Mouse (Mus musculus): ENCODE measurements around the gene Shroom4.
"Not testable (repeated sequence)": the region's sequence is repeated elsewhere in the genome, so short reads cannot be mapped to it uniquely, and the experiment has no call there.

Gene Shroom4

GRCm38 (mm10) chrX:6399626-6400397 is at the start of gene Shroom4:
Gene Shroom4, plus strand, starts transcription at chrX:6399854.
- DNase-seq (ENCODE audit: low spot score in 2 of 2), result peak in 1 of 2 experiments; percentile 11

GRCm38 (mm10) chrX:6356876-6357275 is 42.8 kb upstream of the Shroom4 start:
- no peak for DNase-seq (ENCODE audit: low spot score in 2 of 2)

GRCm38 (mm10) chrX:6357503-6358114 is 42.0 kb upstream of the Shroom4 start:
- DNase-seq (ENCODE audit: low spot score in 2 of 2), result no peak

- DNase-seq (ENCODE audit: low spot score in 2 of 2), result no peak
These were observed 30.8 kb upstream of the Shroom4 start for GRCm38 (mm10) chrX:6368822-6369221.

- DNase-seq (ENCODE audit: low spot score in 2 of 2), result no peak
These were observed 28.9 kb upstream of the Shroom4 start for GRCm38 (mm10) chrX:6370706-6371105.

DNA sequence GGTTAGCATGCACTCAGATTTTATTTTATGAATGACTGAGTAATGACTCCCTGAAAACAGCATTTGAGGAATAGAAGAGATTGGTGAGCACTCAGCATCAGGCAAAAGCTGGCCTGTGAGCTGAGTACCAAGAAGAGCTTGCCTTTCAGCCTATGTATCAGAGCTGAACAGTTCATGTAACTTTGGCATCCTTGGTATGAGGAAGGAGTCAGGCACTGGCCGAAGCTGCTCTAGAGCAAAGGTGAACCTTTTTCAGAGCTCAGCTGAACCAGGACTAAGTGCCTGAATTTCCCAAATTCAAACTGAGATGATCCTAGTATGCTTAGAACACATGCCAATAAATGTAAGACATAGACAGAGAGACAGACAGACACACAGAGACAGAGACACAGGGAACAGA is 5.8 kb upstream of the Shroom4 start:
- no peak for DNase-seq (ENCODE audit: low spot score in 2 of 2)

GRCm38 (mm10) chrX:6399193-6399592 is 461 bp upstream of the Shroom4 start:
- no peak for DNase-seq (ENCODE audit: low spot score in 2 of 2)

- DNase-seq (ENCODE audit: low spot score in 2 of 2), result peak in 1 of 2 experiments; percentile 60
These were observed 855 bp downstream of the Shroom4 start for GRCm38 (mm10) chrX:6400398-6401020.

DNA sequence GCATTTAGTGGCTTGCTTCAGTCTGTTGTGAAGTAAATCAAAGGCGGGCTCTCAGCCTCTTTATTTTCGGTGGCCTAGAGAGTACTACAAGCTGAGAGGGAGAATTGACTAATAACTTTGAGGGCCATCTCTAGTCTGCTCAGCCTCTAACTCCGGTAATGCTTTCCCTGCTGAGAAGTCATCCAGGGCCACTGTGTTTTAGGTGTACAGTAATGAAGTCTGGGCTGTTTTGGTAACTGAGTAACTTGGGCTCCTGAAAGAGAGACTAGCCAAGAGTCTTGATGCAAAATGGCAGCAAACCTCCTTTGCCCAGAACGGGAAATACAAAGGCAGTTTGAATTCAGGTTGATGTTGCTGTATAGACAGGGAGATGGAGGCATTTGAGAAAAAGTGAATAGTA is 3.3 kb downstream of the Shroom4 start:
- no peak for DNase-seq (ENCODE audit: low spot score in 2 of 2)

- no peak for DNase-seq (ENCODE audit: low spot score in 2 of 2)
These were observed 9.5 kb downstream of the Shroom4 start for GRCm38 (mm10) chrX:6409114-6409513.

GRCm38 (mm10) chrX:6415412-6415811 is 15.8 kb downstream of the Shroom4 start:
- DNase-seq (ENCODE audit: low spot score in 2 of 2), result no peak

- no peak for DNase-seq (ENCODE audit: low spot score in 2 of 2)
These were observed 16.3 kb downstream of the Shroom4 start for GRCm38 (mm10) chrX:6415936-6416335.

DNA sequence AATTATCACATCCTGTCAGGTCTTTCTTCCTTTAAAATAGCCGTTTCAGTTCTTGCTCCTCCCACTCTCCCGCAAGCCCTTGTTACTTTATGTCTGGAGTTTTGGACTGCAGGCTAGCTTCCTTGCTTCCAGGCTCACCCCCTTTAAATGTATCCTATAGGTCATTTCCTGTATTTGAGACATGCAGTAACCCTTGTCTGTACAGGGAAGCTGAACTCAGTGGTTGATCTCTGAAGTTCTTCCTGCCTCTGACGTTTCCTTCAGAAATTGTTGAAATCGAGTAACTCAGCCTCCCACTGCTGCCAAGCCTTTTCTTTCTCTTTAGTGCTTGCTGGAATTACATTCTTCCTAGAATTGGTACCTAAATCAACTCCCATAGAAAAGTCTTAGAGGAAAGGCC is 18.5 kb downstream of the Shroom4 start:
- no peak for DNase-seq (ENCODE audit: low spot score in 2 of 2)

- DNase-seq (ENCODE audit: low spot score in 2 of 2), result no peak
These were observed 35.6 kb downstream of the Shroom4 start for GRCm38 (mm10) chrX:6435260-6435659.

GRCm38 (mm10) chrX:6446422-6446821 is 46.8 kb downstream of the Shroom4 start:
- DNase-seq (ENCODE audit: low spot score in 2 of 2), result no peak

DNA sequence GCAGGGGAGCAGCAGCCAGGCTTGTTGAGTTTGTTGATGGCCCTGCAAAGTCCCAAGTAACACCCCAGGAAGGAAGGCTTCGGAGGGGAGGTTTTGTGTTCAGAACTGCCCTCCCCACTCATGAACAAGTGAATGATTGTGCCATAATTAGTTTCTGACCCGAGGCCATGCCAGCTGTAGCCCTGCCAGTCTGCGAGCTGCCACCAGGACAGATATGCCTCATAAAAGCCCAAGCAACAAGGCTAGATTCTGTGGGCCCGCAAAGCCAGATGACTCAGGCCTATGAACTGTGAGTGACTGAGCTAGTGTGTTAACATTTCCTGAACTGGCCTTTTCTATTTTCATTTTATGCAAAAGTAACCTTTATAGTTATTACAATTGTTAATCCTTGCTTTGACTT is 48.3 kb downstream of the Shroom4 start:
- no peak for DNase-seq (ENCODE audit: low spot score in 2 of 2)

GRCm38 (mm10) chrX:6453220-6453619 is 53.6 kb downstream of the Shroom4 start:
- no peak for DNase-seq (ENCODE audit: low spot score in 2 of 2)

DNA sequence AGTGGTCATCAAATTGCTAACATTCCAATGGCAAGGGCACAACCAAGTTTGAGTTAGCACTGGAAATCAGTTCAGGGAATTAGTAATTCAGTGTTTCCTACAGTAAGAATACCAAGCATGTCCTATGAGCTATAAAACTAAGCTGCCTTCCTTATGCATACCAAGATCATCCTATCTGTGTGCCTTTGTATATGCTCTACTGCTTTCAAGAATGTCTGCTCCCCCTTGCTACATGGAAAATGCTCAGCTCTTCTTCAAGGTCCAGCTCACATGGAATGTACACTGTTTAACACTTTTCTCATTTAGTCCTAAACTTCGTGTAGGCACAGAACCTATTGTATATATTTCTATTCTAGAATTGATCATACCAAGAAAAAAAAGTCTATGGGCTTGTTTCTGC is 69.6 kb downstream of the Shroom4 start:
- not testable (repeated sequence) for DNase-seq (ENCODE audit: low spot score in 2 of 2)

- DNase-seq (ENCODE audit: low spot score in 2 of 2), result not testable (repeated sequence)
These were observed 72.9 kb downstream of the Shroom4 start for GRCm38 (mm10) chrX:6472563-6472962.

GRCm38 (mm10) chrX:6475177-6475576 is 75.5 kb downstream of the Shroom4 start:
- DNase-seq (ENCODE audit: low spot score in 2 of 2), result no peak

GRCm38 (mm10) chrX:6482268-6482667 is 82.6 kb downstream of the Shroom4 start:
- DNase-seq (ENCODE audit: low spot score in 2 of 2), result no peak

- DNase-seq (ENCODE audit: low spot score in 2 of 2), result no peak
These were observed 84.2 kb downstream of the Shroom4 start for GRCm38 (mm10) chrX:6483817-6484216.

GRCm38 (mm10) chrX:6490433-6490832 is 90.8 kb downstream of the Shroom4 start:
- no peak for DNase-seq (ENCODE audit: low spot score in 2 of 2)

Data from spleen, postnatal 4 days (tissue).